In the genomic region with DNA sequence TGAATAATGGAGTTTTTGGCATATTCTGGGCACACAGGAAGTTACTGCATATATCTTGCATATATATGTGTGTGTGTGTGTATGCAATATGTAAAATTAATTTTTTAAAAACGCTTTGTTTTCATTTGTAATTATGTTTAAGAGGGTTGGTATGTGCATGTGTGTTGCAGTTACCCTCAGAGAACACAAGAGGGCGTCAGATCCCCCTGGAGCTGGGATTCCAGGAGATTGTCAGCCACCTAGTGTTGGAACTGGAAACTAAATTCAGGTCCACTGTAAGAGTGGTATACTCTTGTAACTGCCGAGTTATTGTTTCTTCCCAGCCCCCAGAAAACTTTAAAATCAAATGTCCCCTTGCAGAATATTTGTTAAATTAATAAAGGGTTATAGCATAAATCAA, we compare ENCODE assay signal across 8 mouse cellular contexts. TPM values are rescaled to one million over a fixed set of nuclear protein-coding genes. Genes with fewer than 3 reads are reported as not detected.
DNase-seq lines count a peak whose midpoint lies in the region; ATAC-seq and TF ChIP-seq lines count a peak whose summit lies in the region.

No protein-coding gene starts in this region.

- TF ChIP-seq CTCF in gastrocnemius, adult 2 months (IDR thresholded peaks at IDR 0.05) = peak; percentile 80
- peak; percentile 54; the same call in 1 of the 2 replicates for TF ChIP-seq CTCF in testis, adult 2 months (IDR thresholded peaks at IDR 0.05; ENCODE audit: control insufficient read depth, insufficient read depth, insufficient replicate concordance, low read depth, low read length)

- no peak overlapping the region for H3K4me3 ChIP-seq in gastrocnemius, adult 2 months
- no peak overlapping the region for H3K4me3 ChIP-seq in testis, adult 2 months (ENCODE audit: control insufficient read depth, low read depth, low read length)
- H3K4me3 ChIP-seq in neural tube, embryonic 15.5 days (replicated peaks) = no peak overlapping the region

- no peak overlapping the region for H3K27ac ChIP-seq in gastrocnemius, adult 2 months
- H3K27ac ChIP-seq in testis, adult 2 months (ENCODE audit: control insufficient read depth, insufficient read depth, low read depth, low read length) = no peak overlapping the region
- H3K27ac ChIP-seq in neural tube, embryonic 15.5 days (replicated peaks) = no peak overlapping the region

- no peaks in the 10 kb centered on the region for H3K9me3 ChIP-seq in neural tube, embryonic 15.5 days (replicated peaks)

- TF ChIP-seq POLR2A in testis, adult 2 months (IDR thresholded peaks at IDR 0.05; ENCODE audit: control insufficient read depth, low read depth, low read length) = no peak

- no peak overlapping the region for H3K4me2 ChIP-seq in neural tube, embryonic 15.5 days

- H3K9ac ChIP-seq in neural tube, embryonic 15.5 days (replicated peaks) = no peak overlapping the region

- H3K4me1 ChIP-seq in testis, adult 2 months (ENCODE audit: control insufficient read depth, insufficient read depth, low read length) = no peaks in the 10 kb centered on the region
- H3K4me1 ChIP-seq in neural tube, embryonic 15.5 days = no peaks in the 10 kb centered on the region

- intact Hi-C loops in gastrocnemius, adult 2 months (cut with DNase I) = no loop called here

- 56% methylated on average over 3 of the region's 3 CpGs for WGBS in neural tube, embryonic 15.5 days

- no peaks in the 10 kb centered on the region for H3K27me3 ChIP-seq in testis, adult 2 months (ENCODE audit: control insufficient read depth, insufficient read depth, low read length)
- no peaks in the 10 kb centered on the region for H3K27me3 ChIP-seq in neural tube, embryonic 15.5 days (replicated peaks)

- no peaks in the 10 kb centered on the region for H3K36me3 ChIP-seq in testis, adult 2 months (ENCODE audit: control insufficient read depth, insufficient read depth, low read length)
- peaks cover 10% of the 10 kb centered on the region; the same call in 1 of the 2 replicates for H3K36me3 ChIP-seq in neural tube, embryonic 15.5 days

- ATAC-seq in neural tube, embryonic 15.5 days (ENCODE audit: low FRiP score) = no peak

- DNase-seq in gastrocnemius, adult 2 months = no peak
- DNase-seq in gastrocnemius, adult 18-20 months (ENCODE audit: low spot score) = no peak
- DNase-seq in testis, postnatal 14 days (ENCODE audit: low spot score) = no peak
- peak; percentile 66 for DNase-seq in forelimb bud, embryonic 11.5 days (ENCODE audit: low read depth, low spot score)
- DNase-seq in thymus, postnatal 25 days = peak; percentile 23
- DNase-seq in ovary, postnatal 10 days (ENCODE audit: low spot score) = no peak

RNA-seq across cellular contexts. Expression of gene Retreg1, which starts 46.6 kb away (rescaled TPM):
- 100 to 1,000 TPM; 170 to 181 TPM for total RNA-seq in gastrocnemius, adult 2 months (2021)
- 100 to 1,000 TPM; 171 to 293 TPM for total RNA-seq in gastrocnemius, adult 18-20 months (2021)
- polyA plus RNA-seq in testis, adult 2 months (2012; rRNA removed) = 42.7 and 46.1 TPM in 2 replicates
- 15.8 and 16.2 TPM in 2 replicates for polyA plus RNA-seq in neural tube, embryonic 15.5 days (2015; fragmentation: Nextera tagmentation; extraction: Ambion mirVana)

Comparison
In these comparisons a context has a peak if more than half of its experiments do, and no peak if none do; other contexts are left out.
1. DNase-seq: peak in forelimb bud, embryonic 11.5 days (single experiment) and thymus, postnatal 25 days (single experiment); none in gastrocnemius, adult 2 months (single experiment), gastrocnemius, adult 18-20 months (single experiment), testis, postnatal 14 days (single experiment) and ovary, postnatal 10 days (single experiment).